In genomic region chr4:21848287-21848630, GRCm38 (mm10) we compare ENCODE assay signal across 8 mouse cellular contexts. TPM values are rescaled to one million over a fixed set of nuclear protein-coding genes. Genes with fewer than 3 reads are reported as not detected.
DNase-seq lines count a peak whose midpoint lies in the region; ATAC-seq lines count a peak whose summit lies in the region.

No protein-coding gene starts in this region.

- peak; percentile 94 for DNase-seq in adipocyte (ENCODE audit: low spot score)
- peak; percentile 90 to 94 for DNase-seq in cerebellum, postnatal 25 days
- peak; percentile 68 to 84 for DNase-seq in frontal cortex, postnatal 14 days (ENCODE audit: low spot score in 2 of 2)
- DNase-seq in hindbrain, embryonic 14.5 days (ENCODE audit: low spot score) = peak; percentile 92
- DNase-seq in layer of hippocampus, postnatal 36 days = peak; percentile 89 to 91
- DNase-seq in lung, postnatal 14 days = peak; percentile 92
- DNase-seq in retina, postnatal 1 day = peak; percentile 93
- peak; percentile 88 for DNase-seq in urinary bladder, postnatal 25 days (ENCODE audit: low spot score)

- WGBS in hindbrain, embryonic 14.5 days = under 1% methylated on average over 24 of the region's 24 CpGs

- H3K36me3 ChIP-seq in hindbrain, embryonic 14.5 days (replicated peaks; ENCODE audit: control insufficient read depth, insufficient read depth) = no peaks in the 10 kb centered on the region

- no peaks in the 10 kb centered on the region for H3K27me3 ChIP-seq in hindbrain, embryonic 14.5 days (ENCODE audit: control insufficient read depth, insufficient read depth, low read length)

- H3K4me3 ChIP-seq in hindbrain, embryonic 14.5 days (replicated peaks; ENCODE audit: low read length) = peak overlapping the region; percentile 95

- peak overlapping the region; percentile 68 for H3K4me2 ChIP-seq in hindbrain, embryonic 14.5 days (replicated peaks)

- peak overlapping the region; percentile 99 for H3K9ac ChIP-seq in hindbrain, embryonic 14.5 days

- peaks cover 24% of the 10 kb centered on the region for H3K4me1 ChIP-seq in hindbrain, embryonic 14.5 days (replicated peaks; ENCODE audit: control insufficient read depth, insufficient read depth, low read length)

- no peaks in the 10 kb centered on the region for H3K9me3 ChIP-seq in hindbrain, embryonic 14.5 days (ENCODE audit: control insufficient read depth, low read length)

- H3K27ac ChIP-seq in hindbrain, embryonic 14.5 days = peak overlapping the region; percentile 99

- peak; percentile 88 for ATAC-seq in hindbrain, embryonic 14.5 days (ENCODE audit: low FRiP score)

RNA-seq across cellular contexts. Expression of gene Pnisr, which starts 0.9 kb away (rescaled TPM):
- polyA plus RNA-seq in hindbrain, embryonic 14.5 days (2014; fragmentation: Nextera tagmentation; extraction: Ambion mirVana) = 155 and 166 TPM in 2 replicates
- 100 to 1,000 TPM; 195 to 242 TPM for total RNA-seq in layer of hippocampus, postnatal 36 days (2021)

RNA-seq across cellular contexts. Expression of gene Coq3, which starts 31.2 kb away (rescaled TPM):
- 15.2 and 16.7 TPM in 2 replicates for polyA plus RNA-seq in hindbrain, embryonic 14.5 days (2014; fragmentation: Nextera tagmentation; extraction: Ambion mirVana)
- total RNA-seq in layer of hippocampus, postnatal 36 days (2021) = 10 to 100 TPM in 1 of 2 experiments, 1 to 10 TPM in 1; 10.0 to 12.7 TPM

Comparison
In these comparisons a context has a peak if more than half of its experiments do, and no peak if none do; other contexts are left out.
1. Peak in every context shown above with its lines: DNase-seq, ATAC-seq, H3K4me3 ChIP-seq and H3K27ac ChIP-seq.